In genomic region chr17:70853436-70853905, GRCm38 (mm10) we compare ENCODE assay signal across 8 mouse cellular contexts. TPM values are rescaled to one million over a fixed set of nuclear protein-coding genes. Genes with fewer than 3 reads are reported as not detected.
DNase-seq lines count a peak whose midpoint lies in the region; ATAC-seq and TF ChIP-seq lines count a peak whose summit lies in the region.

Tgif1 (minus strand) TSS chr17:70853546.

- peak within 1 kb of the TSS; percentile 82 for H3K4me3 ChIP-seq in heart, embryonic 10.5 days
- H3K4me3 ChIP-seq in kidney, embryonic 16.5 days (ENCODE audit: low read length): peak within 1 kb of the TSS; percentile 88
- H3K4me3 ChIP-seq in small intestine, adult 2 months (ENCODE audit: low read depth, low read length): peak within 1 kb of the TSS; percentile 70

- peak; percentile 45 for DNase-seq in urinary bladder, adult 2 months (ENCODE audit: low spot score)
- DNase-seq in urinary bladder, adult 18-20 months (ENCODE audit: low spot score in 2 of 2): no peak
- peak; percentile 82 for DNase-seq in embryo, embryonic 10 days (ENCODE audit: low spot score)
- DNase-seq in heart, embryonic 10.5 days (ENCODE audit: low spot score): peak; percentile 82
- peak; percentile 78 for DNase-seq in lung, postnatal 36 days

- peaks cover 7% of the 10 kb centered on the region for H3K4me1 ChIP-seq in heart, embryonic 10.5 days
- H3K4me1 ChIP-seq in kidney, embryonic 16.5 days (ENCODE audit: insufficient read depth, low read length): peaks cover 14% of the 10 kb centered on the region
- H3K4me1 ChIP-seq in small intestine, adult 2 months (ENCODE audit: control insufficient read depth, insufficient read depth, insufficient read length, low read length): peaks cover 4% of the 10 kb centered on the region; the same call in 1 of the 2 replicates

- H3K9me3 ChIP-seq in heart, embryonic 10.5 days: no peaks in the 10 kb centered on the region
- no peaks in the 10 kb centered on the region for H3K9me3 ChIP-seq in kidney, embryonic 16.5 days (ENCODE audit: low read length)

- no peaks in the 10 kb centered on the region for H3K27me3 ChIP-seq in heart, embryonic 10.5 days (ENCODE audit: insufficient read depth, poor library complexity, severe bottlenecking)
- no peaks in the 10 kb centered on the region for H3K27me3 ChIP-seq in kidney, embryonic 16.5 days (ENCODE audit: insufficient read depth, low read length)
- H3K27me3 ChIP-seq in small intestine, adult 2 months (ENCODE audit: control insufficient read depth, insufficient read depth, low read length): no peaks in the 10 kb centered on the region

- peak; percentile 3; the same call in 1 of the 2 replicates for ATAC-seq in kidney, embryonic 16.5 days (ENCODE audit: low FRiP score, low TSS enrichment)
- no peak for ATAC-seq in frontal cortex, adult (ENCODE audit: low TSS enrichment)

- TF ChIP-seq CTCF in small intestine, adult 2 months (IDR thresholded peaks at IDR 0.05; ENCODE audit: extremely low read depth, insufficient read length, insufficient replicate concordance, low read depth, low read length): no peak

- peak within 1 kb of the TSS; percentile 85 for H3K4me2 ChIP-seq in kidney, embryonic 16.5 days (replicated peaks; ENCODE audit: low read depth, low read length)

- H3K27ac ChIP-seq in heart, embryonic 10.5 days: peak within 1 kb of the TSS; percentile 93
- peak within 1 kb of the TSS; percentile 96 for H3K27ac ChIP-seq in kidney, embryonic 16.5 days (ENCODE audit: low read length)
- peak within 1 kb of the TSS; percentile 87 for H3K27ac ChIP-seq in small intestine, adult 2 months (ENCODE audit: insufficient read depth, low read depth, low read length)

- TF ChIP-seq POLR2A in small intestine, adult 2 months (IDR thresholded peaks at IDR 0.05; ENCODE audit: low read depth, low read length): no peak

- under 1% methylated on average over 29 of the region's 29 CpGs for WGBS in heart, embryonic 10.5 days
- under 1% methylated on average over 29 of the region's 29 CpGs for WGBS in kidney, embryonic 16.5 days
- 2% methylated on average over 29 of the region's 29 CpGs for WGBS in small intestine, adult 2 months

- no peaks in the 10 kb centered on the region for H3K36me3 ChIP-seq in heart, embryonic 10.5 days
- no peaks in the 10 kb centered on the region for H3K36me3 ChIP-seq in kidney, embryonic 16.5 days (ENCODE audit: insufficient read depth, low read length)
- no peaks in the 10 kb centered on the region for H3K36me3 ChIP-seq in small intestine, adult 2 months (ENCODE audit: control insufficient read depth, insufficient read depth, low read length)

- H3K9ac ChIP-seq in kidney, embryonic 16.5 days (replicated peaks; ENCODE audit: low read length): peak within 1 kb of the TSS; percentile 98

RNA-seq across cellular contexts. Expression of gene Tgif1, which starts in this region (rescaled TPM):
- polyA plus RNA-seq in urinary bladder, adult 2 months (2012; rRNA removed): 77.2 and 79.5 TPM in 2 replicates
- polyA plus RNA-seq in heart, embryonic 10.5 days (2016; fragmentation: Nextera tagmentation; extraction: Ambion mirVana): 31.5 and 58.1 TPM in 2 replicates
- polyA plus RNA-seq in kidney, embryonic 16.5 days (2015; fragmentation: Nextera tagmentation; extraction: Ambion mirVana): 90.4 and 93.7 TPM in 2 replicates
- 10.9 and 26.4 TPM in 2 replicates for polyA plus RNA-seq in small intestine, adult 2 months (2012; rRNA removed)

Comparison
In these comparisons a context has a peak if more than half of its experiments do, and no peak if none do; other contexts are left out.
1. DNase-seq: peak in urinary bladder, adult 2 months (single experiment), embryo, embryonic 10 days (single experiment), heart, embryonic 10.5 days (single experiment) and lung, postnatal 36 days (single experiment); none in urinary bladder, adult 18-20 months (0 of 2).
2. Peak in every context shown above with its lines, with median percentiles within 50 percentile points of each other: H3K27ac ChIP-seq and H3K4me3 ChIP-seq.